Mouse (Mus musculus) liver, postnatal 0 days (tissue): ENCODE measurements around the gene Ythdf1.

Source experiments
- CTCF ChIP-seq: sonication (generic); IDR thresholded peaks from 2 replicates; pipeline ENCODE4 v1.5.1; 2016; ENCODE audit warnings: antibody characterized with exemption, low read depth
- EP300 ChIP-seq: IDR thresholded peaks from 2 replicates; pipeline ENCODE4 v1.6.1; 2016; ENCODE audit warnings: antibody characterized with exemption, low read depth, mild to moderate bottlenecking

DNA sequence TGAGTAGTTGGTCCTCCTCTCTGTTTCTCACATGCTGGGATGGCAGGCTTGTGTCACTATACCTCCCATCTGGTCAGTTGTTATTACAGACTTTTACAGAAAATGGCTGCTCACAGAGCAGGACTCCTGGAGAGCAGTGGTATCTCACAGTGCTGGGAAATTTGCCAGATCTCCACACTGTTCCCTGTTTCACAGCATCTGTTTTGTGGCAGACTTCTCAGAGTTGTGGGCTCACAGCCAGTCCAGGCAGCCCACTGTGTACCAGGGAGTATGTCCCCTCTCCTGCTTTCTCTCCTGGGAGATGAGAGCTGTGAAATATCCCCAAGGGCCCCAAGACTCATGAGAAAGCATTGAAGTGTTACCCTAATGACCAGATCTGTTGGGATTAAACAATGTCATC, 21.1 kb upstream of the Ythdf1 start:
- TF ChIP-seq CTCF (no peak), EP300 (no peak)
